Mouse (Mus musculus): ENCODE results near the gene Wfdc6a. TPM values are rescaled to one million over a fixed set of nuclear protein-coding genes. Genes with fewer than 3 reads are reported as not detected.
"Not testable (repeated sequence)": the region's sequence is repeated elsewhere in the genome, so short reads cannot be mapped to it uniquely, and the experiment has no call there.

The Wfdc6a gene
- polyA plus RNA-seq (2015; fragmentation: Nextera tagmentation; extraction: Ambion mirVana), result 0.85 and 1.7 TPM in 2 replicates

- H3K36me3 ChIP-seq; H3K27me3 ChIP-seq (replicated peaks); ATAC-seq; H3K9me3 ChIP-seq; H3K4me3 ChIP-seq (replicated peaks); H3K4me2 ChIP-seq (replicated peaks); H3K4me1 ChIP-seq (replicated peaks): not testable (repeated sequence)
- Histone ChIP-seq H3K9ac (0 out of 2 replicates have a peak within 1 kb of the TSS, but pooled peaks have one; percentile 0), H3K27ac (peak within 1 kb of the TSS; percentile 32; the same call in 1 of the 2 replicates)
- WGBS, result 52% methylated on average over 13 of the region's 13 CpGs
Observed at GRCm38 (mm10) chr2:164585025-164585725, at the start of gene Wfdc6a. Gene Wfdc6a, minus strand, starts transcription at chr2:164585447.

GRCm38 (mm10) chr2:164621775-164622174 lies 36.5 kb upstream of the Wfdc6a start:
- 83% methylated on average over 4 of the region's 4 CpGs for WGBS

GRCm38 (mm10) chr2:164619050-164619449 lies 33.8 kb upstream of the Wfdc6a start:
- H3K27ac ChIP-seq, result no peak overlapping the region
- 72% methylated on average over 5 of the region's 5 CpGs for WGBS
- no peak overlapping the region for H3K4me3 ChIP-seq (replicated peaks)
- H3K27me3 ChIP-seq (replicated peaks), result no peaks in the 10 kb centered on the region
- ATAC-seq, result no peak
- no peak overlapping the region for H3K9ac ChIP-seq
- no peaks in the 10 kb centered on the region for H3K9me3 ChIP-seq
- H3K4me1 ChIP-seq (replicated peaks), result no peaks in the 10 kb centered on the region
- H3K4me2 ChIP-seq (replicated peaks), result no peak overlapping the region
- H3K36me3 ChIP-seq, result no peaks in the 10 kb centered on the region

More at GRCm38 (mm10) chr2:164621775-164622174, 36.5 kb upstream of the Wfdc6a start:
- Histone ChIP-seq H3K9me3 (no peaks in the 10 kb centered on the region), H3K9ac (no peak overlapping the region), H3K4me1 (replicated peaks) (no peaks in the 10 kb centered on the region), H3K36me3 (no peaks in the 10 kb centered on the region), H3K4me2 (replicated peaks) (no peak overlapping the region), H3K4me3 (replicated peaks) (no peak overlapping the region), H3K27ac (no peak overlapping the region), H3K27me3 (replicated peaks) (no peaks in the 10 kb centered on the region)
- ATAC-seq, result no peak

GRCm38 (mm10) chr2:164615386-164615785 lies 30.1 kb upstream of the Wfdc6a start:
- ATAC-seq, result no peak
- Histone ChIP-seq H3K36me3 (no peaks in the 10 kb centered on the region), H3K27me3 (replicated peaks) (no peaks in the 10 kb centered on the region), H3K4me3 (replicated peaks) (no peak overlapping the region), H3K4me1 (replicated peaks) (no peaks in the 10 kb centered on the region), H3K9ac (no peak overlapping the region), H3K4me2 (replicated peaks) (no peak overlapping the region), H3K9me3 (no peaks in the 10 kb centered on the region), H3K27ac (no peak overlapping the region)
- WGBS, result 87% methylated on average over 3 of the region's 3 CpGs

- not testable (repeated sequence) for H3K27ac ChIP-seq; ATAC-seq; H3K9ac ChIP-seq; H3K4me1 ChIP-seq (replicated peaks); H3K27me3 ChIP-seq (replicated peaks); H3K9me3 ChIP-seq; H3K36me3 ChIP-seq; H3K4me3 ChIP-seq (replicated peaks); H3K4me2 ChIP-seq (replicated peaks)
- WGBS, result 53% methylated on average over 8 of the region's 8 CpGs
Observed at GRCm38 (mm10) chr2:164613471-164613870, 28.2 kb upstream of the Wfdc6a start, which contains the start of the genes Wfdc6b and Wfdc8. Gene Wfdc6b, plus strand, starts transcription at chr2:164613522. Gene Wfdc8, minus strand, starts transcription at chr2:164613626.

GRCm38 (mm10) chr2:164608781-164609180 lies 23.5 kb upstream of the Wfdc6a start:
- Histone ChIP-seq H3K4me1 (replicated peaks) (no peaks in the 10 kb centered on the region), H3K4me3 (replicated peaks) (no peak overlapping the region), H3K9ac (no peak overlapping the region), H3K27me3 (replicated peaks) (no peaks in the 10 kb centered on the region), H3K9me3 (no peaks in the 10 kb centered on the region), H3K27ac (no peak overlapping the region), H3K4me2 (replicated peaks) (no peak overlapping the region), H3K36me3 (no peaks in the 10 kb centered on the region)
- WGBS, result 77% methylated on average over 6 of the region's 6 CpGs
- ATAC-seq, result no peak

- Histone ChIP-seq H3K9me3 (no peaks in the 10 kb centered on the region), H3K27me3 (replicated peaks) (no peaks in the 10 kb centered on the region), H3K4me2 (replicated peaks) (no peak overlapping the region), H3K4me1 (replicated peaks) (no peaks in the 10 kb centered on the region), H3K36me3 (no peaks in the 10 kb centered on the region), H3K4me3 (replicated peaks) (no peak overlapping the region), H3K9ac (no peak overlapping the region), H3K27ac (no peak overlapping the region)
- 92% methylated on average over 8 of the region's 8 CpGs for WGBS
- ATAC-seq, result no peak
Observed at GRCm38 (mm10) chr2:164604411-164604810, 19.2 kb upstream of the Wfdc6a start.

GRCm38 (mm10) chr2:164603482-164603881 lies 18.2 kb upstream of the Wfdc6a start:
- Histone ChIP-seq H3K27me3 (replicated peaks) (no peaks in the 10 kb centered on the region), H3K36me3 (no peaks in the 10 kb centered on the region), H3K27ac (no peak overlapping the region), H3K4me2 (replicated peaks) (no peak overlapping the region), H3K9ac (no peak overlapping the region), H3K9me3 (no peaks in the 10 kb centered on the region), H3K4me3 (replicated peaks) (no peak overlapping the region), H3K4me1 (replicated peaks) (no peaks in the 10 kb centered on the region)
- no peak for ATAC-seq
- WGBS, result 89% methylated on average over 3 of the region's 3 CpGs

GRCm38 (mm10) chr2:164600179-164600578 lies 14.9 kb upstream of the Wfdc6a start:
- H3K4me3 ChIP-seq (replicated peaks), result no peak overlapping the region
- H3K4me2 ChIP-seq (replicated peaks), result no peak overlapping the region
- H3K9me3 ChIP-seq, result no peaks in the 10 kb centered on the region
- no peaks in the 10 kb centered on the region for H3K4me1 ChIP-seq (replicated peaks)
- no peaks in the 10 kb centered on the region for H3K27me3 ChIP-seq (replicated peaks)
- 69% methylated on average over 3 of the region's 3 CpGs for WGBS
- no peak overlapping the region for H3K9ac ChIP-seq
- no peaks in the 10 kb centered on the region for H3K36me3 ChIP-seq
- H3K27ac ChIP-seq, result no peak overlapping the region
- ATAC-seq, result no peak

GRCm38 (mm10) chr2:164593494-164593893 lies 8.2 kb upstream of the Wfdc6a start, which contains the start of gene Eppin:
Gene Eppin, minus strand, starts transcription at chr2:164593594.
- Histone ChIP-seq H3K4me3 (replicated peaks) (no peak within 1 kb of the TSS), H3K9ac (no peak within 1 kb of the TSS), H3K4me1 (replicated peaks) (no peaks in the 10 kb centered on the region), H3K4me2 (replicated peaks) (no peak within 1 kb of the TSS), H3K36me3 (no peaks in the 10 kb centered on the region), H3K27me3 (replicated peaks) (no peaks in the 10 kb centered on the region), H3K9me3 (no peaks in the 10 kb centered on the region), H3K27ac (no peak within 1 kb of the TSS)
- ATAC-seq, result no peak
- WGBS, result 87% methylated on average over 4 of the region's 4 CpGs

- Histone ChIP-seq H3K27ac (no peak overlapping the region), H3K27me3 (replicated peaks) (no peaks in the 10 kb centered on the region), H3K4me2 (replicated peaks) (no peak overlapping the region), H3K4me1 (replicated peaks) (no peaks in the 10 kb centered on the region), H3K9me3 (no peaks in the 10 kb centered on the region), H3K36me3 (no peaks in the 10 kb centered on the region), H3K4me3 (replicated peaks) (no peak overlapping the region), H3K9ac (no peak overlapping the region)
- ATAC-seq, result 0 out of 2 replicates have a peak, but pooled peaks have one; percentile 45
- WGBS, result 7% methylated on average over 4 of the region's 4 CpGs
Observed at GRCm38 (mm10) chr2:164592014-164592413, 6.8 kb upstream of the Wfdc6a start.

GRCm38 (mm10) chr2:164573359-164573758 lies 11.9 kb downstream of the Wfdc6a start, which contains the start of gene Spint3:
Gene Spint3, minus strand, starts transcription at chr2:164573459.
- not testable (repeated sequence) for H3K27me3 ChIP-seq (replicated peaks); H3K36me3 ChIP-seq; ATAC-seq; H3K27ac ChIP-seq; H3K4me2 ChIP-seq (replicated peaks); H3K4me1 ChIP-seq (replicated peaks); H3K4me3 ChIP-seq (replicated peaks); H3K9ac ChIP-seq; H3K9me3 ChIP-seq
- 83% methylated on average over 6 of the region's 6 CpGs for WGBS

- no peaks in the 10 kb centered on the region for H3K9me3 ChIP-seq
Observed at GRCm38 (mm10) chr2:164567460-164567859, 17.8 kb downstream of the Wfdc6a start.

More at GRCm38 (mm10) chr2:164567460-164567859, 17.8 kb downstream of the Wfdc6a start:
- Histone ChIP-seq H3K27me3 (replicated peaks) (no peaks in the 10 kb centered on the region), H3K4me1 (replicated peaks) (0 out of 2 replicates have a peak, but pooled peaks cover 9% of the 10 kb centered on the region), H3K4me3 (replicated peaks) (no peak overlapping the region), H3K4me2 (replicated peaks) (no peak overlapping the region), H3K36me3 (no peaks in the 10 kb centered on the region), H3K27ac (no peak overlapping the region), H3K9ac (no peak overlapping the region)
- 86% methylated on average over 5 of the region's 5 CpGs for WGBS
- ATAC-seq, result no peak
